ENCODE assay signal across 9 mouse cellular contexts in genomic region chr19:4992904-4993303, GRCm38 (mm10). TPM values are rescaled to one million over a fixed set of nuclear protein-coding genes. Genes with fewer than 3 reads are reported as not detected.
DNase-seq lines count a peak whose midpoint lies in the region; ATAC-seq and TF ChIP-seq lines count a peak whose summit lies in the region.
"Had no signal": no experiment of that assay in that cellular context is flagged by ENCODE, and none has a peak within 500 bp of the region (broad histone marks: within the 10 kb centered on the region; RNA-seq: fewer than 3 reads in every experiment).

No protein-coding gene starts in this region.

- no peak for ATAC-seq in erythroid progenitor cell, adult 5-6 weeks (replicated peaks; ENCODE audit: low FRiP score, poor library complexity, severe bottlenecking)

- H3K27ac ChIP-seq in MEL (ENCODE audit: control insufficient read depth, low read depth, low read length) = no peak overlapping the region
- H3K27ac ChIP-seq: liver, embryonic 14.5 days had no signal

- TF ChIP-seq CTCF in MEL (IDR thresholded peaks at IDR 0.05 in 2 of 3, conservative IDR thresholded peaks at IDR 0.05 in 1 of 3; ENCODE audit: control insufficient read depth in 1 of 3, insufficient read depth in 1 of 3, low read depth in 2 of 3, low read length in 3 of 3, poor library complexity in 1 of 3, severe bottlenecking in 1 of 3) = 0 out of 6 replicates have a peak, but pooled peaks of 1 of the 3 experiments have one; percentile 10

- no peak overlapping the region for H3ac ChIP-seq in myocyte (ENCODE audit: control insufficient read depth, insufficient read length)

- no peak for TF ChIP-seq EP300 in MEL (IDR thresholded peaks at IDR 0.05; ENCODE audit: low read depth in 1 of 2, low read length in 2 of 2)

- H3K79me2 ChIP-seq in MEL (ENCODE audit: control insufficient read depth, insufficient read depth, low read length, poor library complexity) = no peaks in the 10 kb centered on the region
- no peaks in the 10 kb centered on the region for H3K79me2 ChIP-seq in myocyte (ENCODE audit: control insufficient read depth, insufficient read depth)

- H3K9ac ChIP-seq in MEL (ENCODE audit: control insufficient read depth, low read depth, low read length, poor library complexity, severe bottlenecking) = no peak overlapping the region
- H3K9ac ChIP-seq: liver, embryonic 14.5 days had no signal

- H3K9me3 ChIP-seq in MEL (replicated peaks; ENCODE audit: insufficient read depth, low read length) = no peaks in the 10 kb centered on the region

- TF ChIP-seq POLR2A in MEL (IDR thresholded peaks at IDR 0.05; ENCODE audit: control insufficient read depth in 1 of 2, insufficient read depth in 1 of 2, low read depth in 1 of 2, low read length in 2 of 2, poor library complexity in 1 of 2) = no peak
- no peak for TF ChIP-seq POLR2A in myocyte (IDR thresholded peaks at IDR 0.05; ENCODE audit: insufficient read length, low read depth)

- H3K36me3 ChIP-seq in MEL (ENCODE audit: control insufficient read depth in 1 of 2, insufficient read depth in 2 of 2, low read length in 2 of 2) (no peaks in the 10 kb centered on the region), myocyte (ENCODE audit: control insufficient read depth, insufficient read depth) (no peaks in the 10 kb centered on the region)

- DNase-seq in kidney, postnatal 10 days = peak; percentile 53
- DNase-seq in kidney, adult 9 months = no peak
- peak; percentile 56 for DNase-seq in MEL (ENCODE audit: low read depth, low spot score)
- DNase-seq in cerebellum, adult 9-10 months = peak; percentile 92
- DNase-seq in heart, adult 11 months = peak; percentile 98
- DNase-seq in layer of hippocampus, adult 8-10 months (ENCODE audit: low spot score in 2 of 2) = peak; percentile 75 to 85

- H3K4me2 ChIP-seq in myocyte (ENCODE audit: low read depth) = peak overlapping the region; percentile 38

- H3K27me3 ChIP-seq in MEL (ENCODE audit: control insufficient read depth in 1 of 2, insufficient read depth in 2 of 2, low read length in 2 of 2) (peaks cover 0 to 9% of the 10 kb centered on the region in 2 experiments; a peak in 3 of 4 replicates), myocyte (ENCODE audit: control insufficient read depth, insufficient read depth, insufficient read length) (no peaks in the 10 kb centered on the region)

- H3K4me1 ChIP-seq in MEL (ENCODE audit: control insufficient read depth in 1 of 2, insufficient read depth in 2 of 2, low read length in 2 of 2) = no peaks in the 10 kb centered on the region

- no peak for TF ChIP-seq RAD21 in MEL (IDR thresholded peaks at IDR 0.05; ENCODE audit: low read depth, low read length)

- no peak overlapping the region for H3K4me3 ChIP-seq in MEL (ENCODE audit: control insufficient read depth in 1 of 2, insufficient read depth in 1 of 2, low read depth in 2 of 2, low read length in 2 of 2)
- no peak overlapping the region for H3K4me3 ChIP-seq in myocyte

TF ChIP-seq in MEL, 35 proteins besides CTCF, POLR2A, EP300 and RAD21:
- TF ChIP-seq ETS1 (IDR thresholded peaks at IDR 0.05; ENCODE audit: low read depth, low read length) (no peak), NELFE (IDR thresholded peaks at IDR 0.05; ENCODE audit: low read depth, low read length) (no peak), SMC3 (IDR thresholded peaks at IDR 0.05; ENCODE audit: low read depth, low read length) (no peak), TAL1 (IDR thresholded peaks at IDR 0.05; ENCODE audit: low read length) (no peak), NRF1 (IDR thresholded peaks at IDR 0.05; ENCODE audit: insufficient read depth, low read depth, low read length, poor library complexity, severe bottlenecking) (no peak), MEF2A (IDR thresholded peaks at IDR 0.05; ENCODE audit: extremely low read depth, insufficient replicate concordance, low read depth, low read length, poor library complexity, severe bottlenecking) (no peak), E2F4 (IDR thresholded peaks at IDR 0.05; ENCODE audit: borderline replicate concordance, low read depth, low read length) (no peak), MYC (IDR thresholded peaks at IDR 0.05; ENCODE audit: low read depth, low read length) (no peak), ZNF384 (IDR thresholded peaks at IDR 0.05; ENCODE audit: low read depth, low read length) (no peak), MXI1 (IDR thresholded peaks at IDR 0.05; ENCODE audit: low read depth, low read length) (no peak), MAZ (IDR thresholded peaks at IDR 0.05; ENCODE audit: low read depth, low read length) (no peak), POLR2AphosphoS2 (IDR thresholded peaks at IDR 0.05; ENCODE audit: low read length) (no peak)

TF ChIP-seq in myocyte, 11 proteins besides CTCF, POLR2A, EP300 and RAD21:
- TF ChIP-seq MYOD1 (IDR thresholded peaks at IDR 0.05; ENCODE audit: control insufficient read depth in 1 of 3, insufficient read length in 2 of 3, low read depth in 2 of 3) (peak in 1 of 3 experiments; percentile 22), E2F4 (IDR thresholded peaks at IDR 0.05; ENCODE audit: insufficient read depth) (no peak), MYOG (IDR thresholded peaks at IDR 0.05; ENCODE audit: control insufficient read depth in 1 of 3, insufficient read depth in 1 of 3, insufficient read length in 2 of 3, low read depth in 2 of 3) (peak in 1 of 3 experiments; percentile 31), SRF (IDR thresholded peaks at IDR 0.05; ENCODE audit: control insufficient read depth, insufficient read length, low read depth) (no peak), MAX (IDR thresholded peaks at IDR 0.05; ENCODE audit: low read depth) (no peak), REST (IDR thresholded peaks at IDR 0.05; ENCODE audit: insufficient read depth, insufficient read length) (no peak), POLR2AphosphoS2 (IDR thresholded peaks at IDR 0.05; ENCODE audit: insufficient read length, low read depth) (no peak), TCF12 (IDR thresholded peaks at IDR 0.05; ENCODE audit: insufficient read depth, poor library complexity, severe bottlenecking) (no peak), USF1 (IDR thresholded peaks at IDR 0.05; ENCODE audit: low read depth) (no peak), CEBPB (IDR thresholded peaks at IDR 0.05; ENCODE audit: insufficient read depth, poor library complexity, severe bottlenecking) (no peak), TCF3 (IDR thresholded peaks at IDR 0.05; ENCODE audit: insufficient read length, low read depth) (no peak)

RNA-seq across cellular contexts. Expression of gene Npas4, which starts 2.8 kb away (rescaled TPM):
- total RNA-seq in MEL (2012; rRNA removed) = not detected in 2 replicates
- polyA plus RNA-seq in MEL (2012; ENCODE audit: insufficient read depth in 1 of 2, insufficient read length in 2 of 2, low read depth in 1 of 2, low replicate concordance in 2 of 2, missing spikeins in 1 of 2) (not detected), myocyte (2012; fragmentation: generic; extraction: Trizol) (0.02 TPM)
- total RNA-seq in layer of hippocampus, adult 8-10 months (2022) = 10 to 100 TPM in 2 of 4 experiments, 1 to 10 TPM in 2; 4.0 to 10.8 (median 8.3) TPM
- total RNA-seq in erythroid progenitor cell, adult 5-6 weeks (2015; ENCODE audit: low replicate concordance) = not detected in 2 replicates
- total RNA-seq in erythroid progenitor cell, adult 5-6 weeks (2017; ENCODE audit: low replicate concordance) = not detected in 2 replicates

RNA-seq across cellular contexts. Expression of gene Slc29a2, which starts 30.8 kb away (rescaled TPM):
- 2.1 and 3.2 TPM in 2 replicates for total RNA-seq in MEL (2012; rRNA removed)
- 10 to 100 TPM in 1 of 2 experiments, not detected in 1; 10.9 TPM for polyA plus RNA-seq in MEL (2012; ENCODE audit: insufficient read depth in 1 of 2, insufficient read length in 2 of 2, low read depth in 1 of 2, low replicate concordance in 2 of 2, missing spikeins in 1 of 2)
- total RNA-seq in layer of hippocampus, adult 8-10 months (2022) = 10 to 100 TPM; 12.3 to 19.8 (median 16.3) TPM
- polyA plus RNA-seq in myocyte (2012; fragmentation: generic; extraction: Trizol) = 8.7 TPM
- total RNA-seq in erythroid progenitor cell, adult 5-6 weeks (2015; ENCODE audit: low replicate concordance) = not detected in 2 replicates
- total RNA-seq in erythroid progenitor cell, adult 5-6 weeks (2017; ENCODE audit: low replicate concordance) = not detected in 2 replicates

RNA-seq across cellular contexts. Expression of gene Mrpl11, which starts 31.0 kb away (rescaled TPM):
- 98.5 and 108 TPM in 2 replicates for total RNA-seq in MEL (2012; rRNA removed)
- 100 to 1,000 TPM; 124 to 317 TPM for polyA plus RNA-seq in MEL (2012; ENCODE audit: insufficient read depth in 1 of 2, insufficient read length in 2 of 2, low read depth in 1 of 2, low replicate concordance in 2 of 2, missing spikeins in 1 of 2)
- 10 to 100 TPM; 51.9 to 62.5 (median 56.4) TPM for total RNA-seq in layer of hippocampus, adult 8-10 months (2022)
- 62.6 TPM for polyA plus RNA-seq in myocyte (2012; fragmentation: generic; extraction: Trizol)
- 4.7 and 8.0 TPM in 2 replicates for total RNA-seq in erythroid progenitor cell, adult 5-6 weeks (2015; ENCODE audit: low replicate concordance)
- 10.5 and 14.1 TPM in 2 replicates for total RNA-seq in erythroid progenitor cell, adult 5-6 weeks (2017; ENCODE audit: low replicate concordance)

RNA-seq across cellular contexts. Expression of gene B4gat1, which starts 45.7 kb away (rescaled TPM):
- 6.9 and 7.8 TPM in 2 replicates for total RNA-seq in MEL (2012; rRNA removed)
- polyA plus RNA-seq in MEL (2012; ENCODE audit: insufficient read depth in 1 of 2, insufficient read length in 2 of 2, low read depth in 1 of 2, low replicate concordance in 2 of 2, missing spikeins in 1 of 2) = 1 to 10 TPM in 1 of 2 experiments, not detected in 1; 9.6 TPM
- total RNA-seq in layer of hippocampus, adult 8-10 months (2022) = 100 to 1,000 TPM; 107 to 119 (median 111) TPM
- polyA plus RNA-seq in myocyte (2012; fragmentation: generic; extraction: Trizol) = 46.7 TPM
- not detected in 2 replicates for total RNA-seq in erythroid progenitor cell, adult 5-6 weeks (2015; ENCODE audit: low replicate concordance)
- total RNA-seq in erythroid progenitor cell, adult 5-6 weeks (2017; ENCODE audit: low replicate concordance) = 0.68 TPM in 1 of 2 replicates, not detected in the other

RNA-seq across cellular contexts. Expression of gene AC124502.3, which starts 45.8 kb away (rescaled TPM):
- 1.1 and 2.1 TPM in 2 replicates for total RNA-seq in MEL (2012; rRNA removed)
- polyA plus RNA-seq in MEL (2012; ENCODE audit: insufficient read depth in 1 of 2, insufficient read length in 2 of 2, low read depth in 1 of 2, low replicate concordance in 2 of 2, missing spikeins in 1 of 2) = under 1 TPM in 1 of 2 experiments, not detected in 1; 0.75 TPM
- total RNA-seq in layer of hippocampus, adult 8-10 months (2022) = 1 to 10 TPM; 4.4 to 10.0 (median 6.3) TPM
- 1.6 TPM for polyA plus RNA-seq in myocyte (2012; fragmentation: generic; extraction: Trizol)
- total RNA-seq in erythroid progenitor cell, adult 5-6 weeks (2015; ENCODE audit: low replicate concordance) = 1.3 and 4.0 TPM in 2 replicates
- total RNA-seq in erythroid progenitor cell, adult 5-6 weeks (2017; ENCODE audit: low replicate concordance) = 2.1 TPM in 1 of 2 replicates, not detected in the other
